Mouse (Mus musculus) olfactory bulb, adult 2 months (tissue): Measurements from ENCODE around the gene Camk1g. TPM values are rescaled to one million over a fixed set of nuclear protein-coding genes. Genes with fewer than 3 reads are reported as not detected.

Experiments
- H3K27ac ChIP-seq: fragments of 200-500 bp; 2 replicates; pipeline ENCODE4 v1.5.1; 2012; ENCODE audit warnings: low read depth, low read length; ENCODE audit not compliant: insufficient read depth
- H3K4me1 ChIP-seq: fragments of 200-500 bp; 2 replicates; pipeline ENCODE4 v1.6.1; 2012; ENCODE audit warnings: low read length; ENCODE audit not compliant: control insufficient read depth, insufficient read depth
- H3K4me3 ChIP-seq: fragments of 200-500 bp; 2 replicates; pipeline ENCODE4 v1.5.1; 2012; ENCODE audit warnings: mild to moderate bottlenecking, low read depth, low read length, moderate library complexity; ENCODE audit not compliant: insufficient read depth
- CTCF ChIP-seq: fragments of 200-500 bp; IDR thresholded peaks from 2 replicates; pipeline ENCODE4 v1.5.1; 2012; ENCODE audit warnings: low read depth, mild to moderate bottlenecking, low read length, moderate library complexity; ENCODE audit not compliant: insufficient read depth
- POLR2A ChIP-seq: fragments of 200-500 bp; IDR thresholded peaks from 2 replicates; pipeline ENCODE4 v1.6.1; 2012; ENCODE audit warnings: mild to moderate bottlenecking, low read depth, low read length, moderate library complexity; ENCODE audit not compliant: insufficient read depth
- WGBS: fragments of 180-500 bp; shearing (Covaris S2); methylation state at CpG from one replicate; pipeline ENCODE4 v1.1.7; 2018; 5-methylcytosine and 5-hydroxymethylcytosine counted together
- polyA plus RNA-seq: library from polyadenylated mRNA; stranded (reverse); fragments of >200 nt; gene quantifications from 2 replicates; pipeline ENCODE4 v1.2.4, GENCODE M21; 2012; ENCODE audit warnings: low replicate concordance; ENCODE audit not compliant: missing spikeins, insufficient read depth, insufficient read length

The Camk1g gene
- polyA plus RNA-seq, 1 experiment = not detected

GRCm38 (mm10) chr1:193398728-193399437, 28.8 kb upstream of the Camk1g start:
- whole genome bisulfite sequencing = 91% methylated on average over 2 of the region's 2 CpGs

DNA sequence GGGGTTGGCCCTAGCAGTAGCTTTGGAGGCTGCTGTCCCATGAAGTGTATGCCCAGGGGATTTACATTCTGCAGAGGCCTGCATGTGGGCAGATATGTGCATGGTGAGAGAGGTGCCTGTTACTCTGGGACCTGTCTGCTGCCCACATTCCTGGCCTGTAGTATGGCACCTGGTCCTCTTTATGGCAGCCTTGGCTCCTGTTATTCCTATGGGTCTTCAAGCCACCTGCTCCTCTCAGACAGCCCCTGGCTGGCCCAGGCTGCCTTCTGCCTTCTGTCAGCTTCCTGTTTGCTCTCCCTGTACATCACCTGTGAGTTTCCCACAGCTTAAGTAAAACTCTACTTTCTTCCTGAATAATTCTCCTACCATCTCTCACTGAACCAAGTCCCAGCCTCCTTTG, 27.0 kb upstream of the Camk1g start:
- Histone ChIP-seq H3K4me3 (no peak overlapping the region), H3K4me1 (no peaks in the 10 kb centered on the region), H3K27ac (no peak overlapping the region)
- TF ChIP-seq POLR2A (no peak), CTCF (no peak)

More at GRCm38 (mm10) chr1:193398728-193399437, 28.8 kb upstream of the Camk1g start:
- H3K4me1 ChIP-seq = no peaks in the 10 kb centered on the region
- no peak overlapping the region for H3K4me3 ChIP-seq
- no peak overlapping the region for H3K27ac ChIP-seq
- no peak for TF ChIP-seq POLR2A
- no peak for TF ChIP-seq CTCF

GRCm38 (mm10) chr1:193392266-193392665, 22.2 kb upstream of the Camk1g start:
- H3K4me3 ChIP-seq = no peak overlapping the region
- WGBS = 87% methylated on average over 3 of the region's 3 CpGs
- TF ChIP-seq POLR2A (no peak), CTCF (no peak)
- no peak overlapping the region for H3K27ac ChIP-seq
- H3K4me1 ChIP-seq = no peaks in the 10 kb centered on the region

DNA sequence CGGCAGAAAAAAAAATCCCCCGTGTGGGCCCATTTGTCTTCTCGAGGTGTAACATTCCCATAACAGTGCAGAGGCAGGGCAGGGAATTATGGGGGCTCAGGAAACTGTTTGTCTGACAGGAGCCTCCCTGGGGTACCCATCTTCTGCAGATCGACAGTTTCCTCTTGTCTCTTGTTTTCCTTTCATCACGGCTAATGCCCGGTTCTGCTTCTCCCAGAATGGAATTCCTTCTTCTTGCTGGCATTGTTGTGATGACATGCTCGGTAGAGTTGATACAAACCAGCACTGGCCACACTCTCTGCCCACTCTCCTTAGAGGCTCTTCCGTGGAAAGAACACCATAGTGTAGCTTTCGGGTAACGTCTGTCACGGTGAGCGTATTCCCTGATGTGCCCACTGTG, 19.9 kb upstream of the Camk1g start:
- Histone ChIP-seq H3K27ac (no peak overlapping the region), H3K4me3 (no peak overlapping the region), H3K4me1 (no peaks in the 10 kb centered on the region)
- 74% methylated on average over 12 of the region's 12 CpGs for WGBS
- TF ChIP-seq CTCF (no peak), POLR2A (no peak)

- Histone ChIP-seq H3K4me1 (no peaks in the 10 kb centered on the region), H3K27ac (no peak overlapping the region), H3K4me3 (no peak overlapping the region)
- 59% methylated on average over 3 of the region's 3 CpGs for WGBS
- TF ChIP-seq POLR2A = no peak
- TF ChIP-seq CTCF = no peak
These were observed 19.4 kb upstream of the Camk1g start for GRCm38 (mm10) chr1:193389505-193389904.

DNA sequence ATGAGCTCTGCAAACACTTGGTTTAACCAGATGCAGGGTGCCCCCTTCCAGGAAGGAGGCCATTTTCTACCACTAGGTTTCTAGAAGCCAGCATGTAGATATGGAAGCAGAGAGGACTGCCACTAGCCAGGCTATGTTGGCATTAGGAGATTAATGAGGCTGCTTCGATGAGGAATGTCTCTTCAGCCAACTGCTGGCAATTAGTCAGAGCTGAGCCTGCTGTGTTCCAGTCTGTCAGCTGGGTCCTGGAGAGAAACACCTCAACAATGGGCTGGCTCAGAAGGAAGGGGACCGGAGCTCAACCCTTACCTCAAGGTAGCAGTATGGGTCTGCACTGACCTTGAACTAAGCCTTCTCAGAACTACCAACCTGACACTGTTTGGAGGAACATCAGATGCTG, 17.1 kb upstream of the Camk1g start:
- TF ChIP-seq POLR2A = no peak
- TF ChIP-seq CTCF = no peak
- H3K4me1 ChIP-seq = peaks cover 5% of the 10 kb centered on the region
- no peak overlapping the region for H3K4me3 ChIP-seq
- no peak overlapping the region for H3K27ac ChIP-seq
- WGBS = 66% methylated on average over 2 of the region's 2 CpGs

DNA sequence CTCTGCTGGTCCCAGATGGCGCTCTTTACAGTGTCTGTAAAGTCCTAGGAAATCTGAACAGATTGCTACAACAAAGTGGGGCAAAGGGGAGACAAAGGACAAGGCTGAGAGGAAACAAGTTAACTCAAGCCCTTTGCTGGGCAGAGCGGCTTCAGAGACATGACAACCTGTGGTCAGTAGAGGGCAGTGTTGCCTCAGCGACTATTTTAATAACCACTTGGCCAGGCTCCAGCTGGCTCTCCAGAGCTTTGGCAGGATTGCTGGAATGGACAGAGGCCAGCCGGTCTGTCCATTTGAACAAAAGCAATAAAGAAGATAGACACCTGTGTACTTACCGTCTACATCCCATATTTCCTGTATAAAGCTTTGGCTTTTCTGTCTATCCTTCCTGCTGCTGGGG, 16.0 kb upstream of the Camk1g start:
- Histone ChIP-seq H3K4me1 (peaks cover 9% of the 10 kb centered on the region), H3K4me3 (no peak overlapping the region), H3K27ac (no peak overlapping the region)
- WGBS = 4% methylated on average over 5 of the region's 5 CpGs
- TF ChIP-seq CTCF = peak; percentile 51; the same call in 1 of the 2 replicates
- no peak for TF ChIP-seq POLR2A

GRCm38 (mm10) chr1:193382841-193383462, 12.9 kb upstream of the Camk1g start:
- TF ChIP-seq CTCF (peak; percentile 83), POLR2A (no peak)
- Histone ChIP-seq H3K4me3 (no peak overlapping the region), H3K27ac (no peak overlapping the region), H3K4me1 (peaks cover 13% of the 10 kb centered on the region)
- 10% methylated on average over 8 of the region's 8 CpGs for WGBS

DNA sequence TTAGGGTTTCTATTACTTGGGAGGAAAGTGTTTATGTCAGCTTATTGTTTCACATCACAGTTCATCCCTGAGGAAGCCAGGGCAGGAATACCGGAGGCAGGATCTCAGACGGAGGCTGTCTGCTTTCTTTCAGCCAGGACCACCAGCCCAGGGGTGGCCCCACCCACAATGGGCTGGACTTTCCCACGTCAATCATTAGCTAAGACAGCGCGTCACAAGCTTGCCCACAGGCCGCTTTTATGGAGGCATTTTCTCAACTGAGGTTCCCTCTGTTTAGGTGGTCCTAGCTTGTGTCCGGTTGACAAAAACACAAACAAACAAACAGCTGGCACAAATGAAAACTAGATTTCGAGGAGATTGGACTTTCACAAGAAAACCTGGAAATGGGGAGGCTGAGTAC, 12.3 kb upstream of the Camk1g start:
- H3K27ac ChIP-seq = no peak overlapping the region
- H3K4me3 ChIP-seq = no peak overlapping the region

More for the DNA sequence above, 12.3 kb upstream of the Camk1g start:
- WGBS = 9% methylated on average over 8 of the region's 8 CpGs
- TF ChIP-seq CTCF (no peak), POLR2A (no peak)
- peaks cover 13% of the 10 kb centered on the region for H3K4me1 ChIP-seq
